Mouse (Mus musculus) right cerebral cortex, postnatal 36 days (tissue): ENCODE data around the gene Kidins220.

ENCODE experiments used
- DNase-seq, 2 experiments: peaks; one replicate each; pipeline ENCODE4 v3.0.0; 2022; ENCODE audit warnings: low spot score in 2 of 2, mixed read lengths in 1 of 2

Kidins220 gene

DNA sequence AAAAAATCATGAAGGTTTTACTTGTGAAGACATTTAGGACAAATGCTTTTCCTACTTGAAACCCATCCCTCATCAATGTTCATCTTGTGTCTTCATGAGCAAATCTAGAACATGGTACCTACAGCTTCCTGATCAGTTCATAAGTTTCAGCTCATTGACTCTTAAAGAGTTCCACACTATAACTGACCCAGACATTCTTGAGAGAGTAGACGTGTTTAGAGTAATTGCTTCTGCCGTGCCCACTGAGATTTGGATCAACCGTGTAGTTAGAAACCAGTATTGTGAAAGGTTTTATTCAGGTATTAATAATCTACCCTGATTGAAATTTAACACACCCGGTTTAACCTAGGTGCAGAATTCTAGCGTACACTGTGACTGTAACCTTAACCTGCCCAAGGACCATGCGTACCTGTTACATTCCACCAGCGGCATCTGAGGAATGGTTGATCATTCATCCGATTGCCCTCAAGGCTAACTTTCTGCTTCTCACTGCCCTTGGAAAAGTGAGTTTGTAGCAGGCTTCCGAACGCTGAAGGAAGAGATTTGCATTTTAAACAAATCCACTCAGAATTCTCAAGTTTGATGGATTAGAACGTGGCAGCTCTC is 12.3 kb upstream of the Kidins220 start:
- no peak for DNase-seq

DNA sequence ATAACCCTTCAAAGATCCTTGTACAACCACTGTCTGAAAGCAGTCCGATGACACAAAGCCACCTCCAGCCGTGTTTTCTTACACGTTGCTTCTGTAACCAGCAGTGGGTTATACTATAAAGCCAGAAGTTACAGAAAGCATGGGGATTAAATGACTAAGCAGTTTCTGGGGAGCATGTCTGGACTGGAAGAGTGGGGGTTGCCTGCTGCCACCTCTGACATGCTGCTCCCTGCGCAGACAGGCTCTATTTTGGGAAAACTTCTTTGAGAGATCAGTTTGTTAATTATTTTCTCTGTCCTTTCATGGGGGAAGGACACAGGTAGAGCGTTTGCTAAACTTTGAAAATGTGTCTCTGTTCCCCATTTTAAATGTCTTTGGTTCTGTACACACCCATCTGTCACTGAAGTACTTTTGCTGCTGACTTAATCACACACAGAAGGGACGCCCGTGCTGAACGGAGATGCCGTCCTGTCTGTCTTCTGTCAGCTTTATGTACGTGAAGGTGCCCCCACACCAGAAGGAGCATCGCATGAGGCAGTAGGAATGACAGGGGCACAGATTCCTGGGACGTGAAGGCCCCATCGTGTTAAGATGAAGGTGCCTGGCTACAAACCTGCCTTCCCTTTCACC is 11.2 kb upstream of the Kidins220 start:
- no peak for DNase-seq

DNA sequence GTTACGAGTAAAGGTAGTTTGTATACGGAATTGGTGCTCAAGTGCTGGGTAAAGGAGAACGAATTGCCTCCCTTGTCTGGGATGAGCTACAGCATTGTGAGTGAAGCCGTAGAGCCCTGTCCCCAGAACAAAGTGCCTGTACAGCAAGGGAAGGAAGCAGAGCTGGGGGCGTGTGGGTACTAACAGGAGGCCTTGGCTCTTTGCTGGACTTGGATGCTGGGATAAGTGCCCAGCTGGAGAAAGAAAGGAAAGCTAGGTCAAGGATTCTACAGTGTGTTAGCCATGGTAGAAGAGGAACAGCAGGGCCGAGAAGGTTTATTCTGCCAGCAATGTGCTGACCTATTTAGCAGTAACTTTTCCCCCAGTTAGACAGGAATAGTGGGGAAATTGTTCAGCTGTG is 9.3 kb upstream of the Kidins220 start:
- peak; percentile 29 to 41 for DNase-seq

GRCm38 (mm10) chr12:24966046-24966445 is 8.7 kb upstream of the Kidins220 start:
- no peak for DNase-seq

GRCm38 (mm10) chr12:24971490-24972200 is 3.1 kb upstream of the Kidins220 start:
- no peak for DNase-seq

- no peak for DNase-seq
Measured at GRCm38 (mm10) chr12:24972371-24973350, 2.1 kb upstream of the Kidins220 start.

DNA sequence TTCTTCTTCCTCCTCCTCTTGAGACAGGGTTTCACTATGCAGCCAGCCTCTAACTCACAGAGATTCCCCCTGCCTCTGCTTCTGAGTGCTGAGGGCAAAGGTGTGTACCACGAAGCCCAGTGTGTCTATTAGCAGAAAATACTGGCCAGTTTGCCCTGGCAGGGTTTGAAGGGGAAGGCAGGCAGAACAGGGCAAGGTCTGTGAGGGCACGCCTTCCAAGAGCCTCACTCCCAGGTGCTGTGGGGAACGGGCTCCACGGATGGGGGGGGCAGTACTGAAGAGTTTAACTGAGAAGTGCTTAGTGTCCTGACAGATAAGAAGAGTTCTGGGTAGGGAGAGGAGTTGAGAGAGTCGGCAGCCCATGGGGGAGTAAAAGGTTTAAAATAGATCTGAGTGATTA is 1.1 kb upstream of the Kidins220 start:
- DNase-seq: no peak

GRCm38 (mm10) chr12:24975115-24975733 is 499 bp downstream of the Kidins220 start:
- peak; percentile 57 to 64 for DNase-seq

GRCm38 (mm10) chr12:24985226-24985625 is 10.5 kb downstream of the Kidins220 start:
- DNase-seq: no peak

- DNase-seq: no peak
Measured at GRCm38 (mm10) chr12:24995350-24995749, 20.6 kb downstream of the Kidins220 start.

- no peak for DNase-seq
Measured at GRCm38 (mm10) chr12:25005350-25005749, 30.6 kb downstream of the Kidins220 start.

DNA sequence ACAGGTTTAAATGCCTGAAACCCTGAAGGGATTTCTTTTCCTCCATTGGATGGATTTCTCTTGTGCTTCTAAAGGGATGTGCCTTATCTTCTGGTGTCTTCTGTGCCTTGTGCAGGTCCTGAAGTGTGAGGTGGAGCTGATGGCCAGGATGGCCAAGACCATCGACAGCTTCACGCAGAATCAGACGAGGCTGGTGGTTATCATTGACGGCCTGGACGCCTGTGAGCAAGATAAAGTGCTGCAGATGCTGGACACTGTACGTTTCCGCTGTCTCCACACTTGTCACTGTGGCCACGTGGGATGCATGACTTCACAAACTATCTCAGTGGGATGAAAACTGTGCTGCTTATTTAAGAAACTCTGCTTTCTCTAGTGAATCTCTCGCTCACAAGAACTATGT is 35.2 kb downstream of the Kidins220 start:
- DNase-seq: no peak

DNA sequence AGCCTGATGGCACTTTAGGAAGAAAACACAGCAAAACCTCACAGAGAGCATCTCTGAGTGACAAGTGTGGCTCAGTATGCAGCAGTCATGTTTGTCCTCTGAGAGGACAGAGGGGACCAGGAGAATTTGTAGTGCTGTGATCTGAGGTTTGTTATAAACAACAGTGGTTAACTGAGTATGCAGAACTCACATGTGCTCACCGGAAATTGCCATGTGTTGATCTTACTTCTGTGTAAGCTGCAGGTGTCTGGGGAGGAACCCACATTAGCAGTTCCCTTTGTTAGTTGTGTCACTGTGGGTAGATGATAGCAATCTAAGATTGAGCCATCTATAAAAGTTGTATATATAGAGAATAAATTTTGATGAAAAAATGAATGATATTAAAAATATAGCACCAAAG is 35.7 kb downstream of the Kidins220 start:
- no peak for DNase-seq

DNA sequence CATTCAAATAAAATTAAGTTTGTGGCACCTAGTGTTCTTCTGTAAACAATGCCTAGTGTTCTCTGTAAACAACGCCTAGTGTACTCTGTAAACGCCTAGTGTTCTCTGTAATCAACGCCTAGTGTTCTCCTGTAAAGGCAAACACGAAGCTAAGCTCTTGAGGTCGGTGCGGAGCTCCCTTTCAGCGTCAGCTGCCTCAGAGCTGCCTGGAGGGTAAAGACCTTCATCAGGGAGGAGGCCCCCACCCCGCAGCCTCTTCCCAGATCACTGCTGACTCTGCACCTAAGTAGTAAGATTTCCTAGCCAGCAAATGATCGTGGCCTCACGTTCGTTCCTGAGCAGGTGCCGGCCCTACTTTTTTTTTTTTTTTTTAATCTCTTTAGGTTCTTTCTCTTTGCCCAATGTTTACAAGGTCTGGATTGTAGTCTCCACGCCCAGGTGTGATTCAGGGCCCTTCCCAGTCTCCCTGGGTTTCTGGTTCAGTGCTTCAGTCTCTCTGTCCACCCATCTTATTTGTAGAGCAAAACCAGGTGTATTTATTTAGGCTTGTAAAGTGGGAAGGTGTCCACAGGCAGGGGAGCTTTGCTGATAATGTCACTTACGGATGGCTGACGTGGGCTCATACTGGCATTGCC is 37.1 kb downstream of the Kidins220 start:
- DNase-seq: no peak

DNA sequence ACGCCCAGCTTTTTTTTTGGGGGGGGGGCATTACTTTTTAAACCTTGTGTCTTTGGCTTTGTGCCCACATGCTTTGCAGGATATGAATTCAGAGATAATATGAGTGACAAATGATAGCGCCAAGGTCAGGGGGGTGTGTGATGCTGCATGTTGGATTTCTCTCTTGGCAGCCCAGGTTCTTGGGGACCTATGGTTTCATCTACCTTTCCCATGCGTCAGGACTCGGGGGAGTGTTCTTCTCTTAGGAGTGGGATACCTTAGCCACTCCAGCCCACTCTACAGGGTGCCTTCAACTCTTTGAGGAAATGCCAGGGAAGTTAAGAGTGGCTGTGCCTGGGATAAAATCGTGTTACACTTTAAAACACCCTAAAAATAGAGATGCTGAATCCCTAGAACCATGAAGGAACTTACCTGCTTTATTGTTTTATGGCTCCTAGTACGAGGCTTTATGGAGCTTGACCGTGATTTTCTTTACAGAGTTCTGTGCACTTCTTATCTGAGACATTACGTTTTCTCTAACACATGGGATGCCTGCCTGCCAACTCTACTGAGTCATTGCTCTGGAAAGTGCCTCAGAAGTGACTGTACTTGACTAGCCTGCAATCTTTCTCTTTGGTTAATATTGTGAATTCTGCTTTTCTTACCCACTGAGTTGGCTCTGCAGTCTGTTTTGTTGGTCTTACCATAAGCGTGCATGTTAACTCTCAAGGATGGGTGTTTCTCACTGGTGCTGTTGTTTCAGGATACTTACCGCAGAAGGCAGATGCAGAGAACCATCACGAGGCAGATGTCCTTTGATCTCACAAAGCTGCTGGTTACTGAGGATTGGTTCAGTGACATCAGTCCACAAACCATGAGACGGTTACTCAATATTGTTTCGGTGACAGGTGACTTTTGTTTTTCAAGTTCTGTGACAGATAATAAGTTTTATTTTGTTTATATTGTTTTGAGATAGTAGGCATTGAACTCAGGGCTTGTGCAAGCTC is 38.1 kb downstream of the Kidins220 start:
- peak in 1 of 2 experiments; percentile 59 for DNase-seq

GRCm38 (mm10) chr12:25014307-25014927 is 39.7 kb downstream of the Kidins220 start:
- no peak for DNase-seq

GRCm38 (mm10) chr12:25014938-25015337 is 40.2 kb downstream of the Kidins220 start:
- DNase-seq: no peak

GRCm38 (mm10) chr12:25016995-25017394 is 42.3 kb downstream of the Kidins220 start:
- no peak for DNase-seq

DNA sequence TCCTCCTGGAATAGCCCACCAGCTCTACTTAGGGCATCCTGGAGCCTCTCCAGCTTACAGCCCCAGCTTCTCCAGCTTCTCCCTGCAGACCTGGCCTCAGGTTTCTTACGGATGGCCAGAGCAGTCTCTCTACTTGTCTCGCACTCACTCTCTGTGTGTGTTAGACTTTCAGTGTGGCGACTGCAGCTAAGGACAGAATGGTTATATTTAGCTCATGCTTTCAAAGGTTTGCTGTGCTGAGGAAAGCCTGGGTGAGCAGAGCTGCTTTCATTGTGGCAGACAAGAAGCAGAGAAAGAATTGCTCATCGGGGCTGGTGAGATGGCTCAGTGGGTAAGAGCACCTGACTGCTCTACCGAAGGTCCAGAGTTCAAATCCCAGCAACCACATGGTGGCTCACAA is 46.3 kb downstream of the Kidins220 start:
- no peak for DNase-seq
